Mouse (Mus musculus): ENCODE measurements at regions not wholly inside any gene's neighbourhood (a gene's known extent, or its start where the extent isn't known, plus 50 kb on each side); places are given as distances from the start of the nearest gene placed in this dataset.

GRCm38 (mm10) chr5:148626014-148626413 lies 73.4 kb upstream of the Ubl3 start:
- TF ChIP-seq CTCF (IDR thresholded peaks at IDR 0.05; ENCODE audit: borderline replicate concordance, control insufficient read depth, extremely low read depth, insufficient read depth, low read length, poor library complexity) (no peak), POLR2A (IDR thresholded peaks at IDR 0.05; ENCODE audit: control insufficient read depth, extremely low read depth, insufficient read depth, low read length, poor library complexity) (no peak)

All from thymus, adult 2 months (tissue).